ENCODE assay signal across 16 mouse cellular contexts in the genomic region with DNA sequence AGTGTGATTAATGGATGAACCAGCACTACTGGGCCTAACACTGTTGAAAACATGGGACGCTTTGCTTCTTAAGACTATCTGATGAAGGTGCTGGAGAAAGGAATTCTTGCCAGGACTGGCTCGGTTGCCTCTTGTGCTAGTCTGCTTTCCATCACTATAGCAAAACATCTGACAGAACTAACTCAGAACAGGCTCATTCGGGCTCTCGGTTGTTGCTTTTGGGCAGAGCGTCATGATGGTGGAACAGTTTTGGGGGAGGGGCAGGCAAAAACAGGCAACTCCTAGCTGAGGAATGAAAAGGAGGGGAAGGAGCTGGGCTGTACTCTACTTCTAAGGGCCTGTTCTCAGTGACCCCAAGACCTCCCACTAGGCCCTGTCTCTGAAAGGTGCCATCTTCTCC. TPM values are rescaled to one million over a fixed set of nuclear protein-coding genes. Genes with fewer than 3 reads are reported as not detected.
DNase-seq lines count a peak whose midpoint lies in the region; ATAC-seq and TF ChIP-seq lines count a peak whose summit lies in the region.
"Had no signal": no experiment of that assay in that cellular context is flagged by ENCODE, and none has a peak within 500 bp of the region (broad histone marks: within the 10 kb centered on the region; RNA-seq: fewer than 3 reads in every experiment).

No protein-coding gene starts in this region.

- no peaks in the 10 kb centered on the region for H3K9me3 ChIP-seq in heart, embryonic 13.5 days
- H3K9me3 ChIP-seq in heart, embryonic 11.5 days (replicated peaks; ENCODE audit: control insufficient read depth, low read length) = no peaks in the 10 kb centered on the region
- H3K9me3 ChIP-seq in E14TG2a.4 (ENCODE audit: low read length) = no peaks in the 10 kb centered on the region
- no peaks in the 10 kb centered on the region for H3K9me3 ChIP-seq in embryonic facial prominence, embryonic 13.5 days
- no peaks in the 10 kb centered on the region for H3K9me3 ChIP-seq in limb, embryonic 13.5 days
- H3K9me3 ChIP-seq: liver, embryonic 13.5 days; midbrain, embryonic 12.5 days had no signal

- WGBS in heart, embryonic 13.5 days = 40% methylated on average over 5 of the region's 5 CpGs
- 24% methylated on average over 5 of the region's 5 CpGs for WGBS in heart, embryonic 11.5 days (ENCODE audit: insufficient replicate concordance)
- WGBS in embryonic facial prominence, embryonic 13.5 days = 20% methylated on average over 5 of the region's 5 CpGs
- WGBS in limb, embryonic 13.5 days = 23% methylated on average over 5 of the region's 5 CpGs

- no peak for ATAC-seq in heart, embryonic 13.5 days (ENCODE audit: extremely low read depth, insufficient number of reproducible peaks, low FRiP score, low TSS enrichment)
- no peak for ATAC-seq in heart, embryonic 11.5 days (replicated peaks; ENCODE audit: insufficient number of reproducible peaks, low FRiP score, low TSS enrichment)
- ATAC-seq in embryonic facial prominence, embryonic 13.5 days (ENCODE audit: insufficient number of reproducible peaks, insufficient read depth, low FRiP score, low TSS enrichment, low read depth) = no peak
- ATAC-seq in limb, embryonic 13.5 days (ENCODE audit: low FRiP score, low read depth) = no peak
- ATAC-seq: activated CD4-positive, CD25-positive, alpha-beta regulatory T cell, adult 4 months had no signal

- TF ChIP-seq CTCF in E14TG2a.4 (conservative IDR thresholded peaks at IDR 0.05; ENCODE audit: low read length) = no peak

- H3K4me1 ChIP-seq in heart, embryonic 13.5 days = peaks cover 75% of the 10 kb centered on the region
- peaks cover 50% of the 10 kb centered on the region for H3K4me1 ChIP-seq in heart, embryonic 11.5 days (ENCODE audit: control insufficient read depth, insufficient read depth, low read length)
- H3K4me1 ChIP-seq in E14TG2a.4 (replicated peaks; ENCODE audit: low read depth, low read length) = peaks cover 85% of the 10 kb centered on the region
- H3K4me1 ChIP-seq in embryonic facial prominence, embryonic 13.5 days = peaks cover 85% of the 10 kb centered on the region
- peaks cover 89% of the 10 kb centered on the region for H3K4me1 ChIP-seq in limb, embryonic 13.5 days

- H3K36me3 ChIP-seq in heart, embryonic 13.5 days = no peaks in the 10 kb centered on the region
- peaks cover 3% of the 10 kb centered on the region; the same call in 1 of the 2 replicates for H3K36me3 ChIP-seq in heart, embryonic 11.5 days (ENCODE audit: control insufficient read depth, insufficient read depth, low read length)
- peaks cover 21% of the 10 kb centered on the region for H3K36me3 ChIP-seq in E14TG2a.4 (ENCODE audit: insufficient read depth, low read length)
- no peaks in the 10 kb centered on the region for H3K36me3 ChIP-seq in embryonic facial prominence, embryonic 13.5 days
- no peaks in the 10 kb centered on the region for H3K36me3 ChIP-seq in limb, embryonic 13.5 days
- H3K36me3 ChIP-seq: liver, embryonic 13.5 days; midbrain, embryonic 12.5 days had no signal

- no peak overlapping the region; the same call in 1 of the 2 replicates for H3K9ac ChIP-seq in heart, embryonic 13.5 days
- no peak overlapping the region for H3K9ac ChIP-seq in heart, embryonic 11.5 days (ENCODE audit: low read depth, low read length)
- peak overlapping the region; percentile 63; the same call in 1 of the 2 replicates for H3K9ac ChIP-seq in embryonic facial prominence, embryonic 13.5 days
- H3K9ac ChIP-seq in limb, embryonic 13.5 days = 0 out of 2 replicates have a peak overlapping the region, but pooled peaks have one; percentile 13
- H3K9ac ChIP-seq: liver, embryonic 13.5 days; midbrain, embryonic 12.5 days had no signal

- peak overlapping the region; percentile 3; the same call in 1 of the 2 replicates for H3K4me3 ChIP-seq in heart, embryonic 13.5 days
- no peak overlapping the region for H3K4me3 ChIP-seq in heart, embryonic 11.5 days (ENCODE audit: low read depth, low read length)
- peak overlapping the region; percentile 8; the same call in 1 of the 2 replicates for H3K4me3 ChIP-seq in E14TG2a.4 (replicated peaks; ENCODE audit: low read length)
- H3K4me3 ChIP-seq in embryonic facial prominence, embryonic 13.5 days = peak overlapping the region; percentile 86
- peak overlapping the region; percentile 86 for H3K4me3 ChIP-seq in limb, embryonic 13.5 days
- H3K4me3 ChIP-seq: liver, embryonic 13.5 days; midbrain, embryonic 12.5 days had no signal

- no peak overlapping the region for H3K27ac ChIP-seq in heart, embryonic 13.5 days (replicated peaks)
- H3K27ac ChIP-seq in heart, embryonic 11.5 days (ENCODE audit: low read depth, low read length) = no peak overlapping the region
- H3K27ac ChIP-seq in embryonic facial prominence, embryonic 13.5 days = peak overlapping the region; percentile 66; the same call in 1 of the 2 replicates
- no peak overlapping the region; the same call in 1 of the 2 replicates for H3K27ac ChIP-seq in limb, embryonic 13.5 days
- H3K27ac ChIP-seq: liver, embryonic 13.5 days; midbrain, embryonic 12.5 days had no signal

- no peak for DNase-seq in ovary, postnatal 14 days (ENCODE audit: low spot score)
- no peak for DNase-seq in urinary bladder, adult 2 months (ENCODE audit: low spot score)
- no peak for DNase-seq in testis, postnatal 10 days (ENCODE audit: low spot score)
- DNase-seq: cerebellum, adult 18-20 months; kidney, postnatal 4 days; liver, embryonic 13.5 days; lung, postnatal 14 days; right cerebral cortex, postnatal 4 days; thymus, postnatal 25 days had no signal

- peak overlapping the region; percentile 96 for H3K4me2 ChIP-seq in heart, embryonic 13.5 days
- no peak overlapping the region for H3K4me2 ChIP-seq in heart, embryonic 11.5 days
- peak overlapping the region; percentile 81 for H3K4me2 ChIP-seq in embryonic facial prominence, embryonic 13.5 days
- peak overlapping the region; percentile 90 for H3K4me2 ChIP-seq in limb, embryonic 13.5 days (replicated peaks)
- H3K4me2 ChIP-seq: liver, embryonic 13.5 days had no signal

- no peaks in the 10 kb centered on the region for H3K27me3 ChIP-seq in heart, embryonic 13.5 days (replicated peaks)
- no peaks in the 10 kb centered on the region for H3K27me3 ChIP-seq in heart, embryonic 11.5 days (ENCODE audit: control insufficient read depth, insufficient read depth, low read length)
- peaks cover 18% of the 10 kb centered on the region for H3K27me3 ChIP-seq in E14TG2a.4 (ENCODE audit: insufficient read depth, low read length)
- no peaks in the 10 kb centered on the region for H3K27me3 ChIP-seq in embryonic facial prominence, embryonic 13.5 days
- H3K27me3 ChIP-seq in limb, embryonic 13.5 days = no peaks in the 10 kb centered on the region
- H3K27me3 ChIP-seq: liver, embryonic 13.5 days; midbrain, embryonic 12.5 days had no signal

RNA-seq across cellular contexts. Expression of a gene that starts 4.8 kb away (rescaled TPM):
- polyA plus RNA-seq in heart, embryonic 13.5 days (2015; fragmentation: Nextera tagmentation; extraction: Ambion mirVana) = 40.1 and 41.9 TPM in 2 replicates
- polyA plus RNA-seq in heart, embryonic 11.5 days (2014; fragmentation: Nextera tagmentation; extraction: Ambion mirVana) = 28.1 and 31.3 TPM in 2 replicates
- 95.5 and 104 TPM in 2 replicates for polyA plus RNA-seq in embryonic facial prominence, embryonic 13.5 days (2015; fragmentation: Nextera tagmentation; extraction: Ambion mirVana)
- 93.6 and 96.5 TPM in 2 replicates for polyA plus RNA-seq in limb, embryonic 13.5 days (2015; fragmentation: Nextera tagmentation; extraction: Ambion mirVana)
- polyA plus RNA-seq in urinary bladder, adult 2 months (2012; rRNA removed) = 5.5 and 9.1 TPM in 2 replicates

Comparison
In these comparisons a context has a peak if more than half of its experiments do, and no peak if none do; other contexts are left out.
1. H3K9ac ChIP-seq: peak in embryonic facial prominence, embryonic 13.5 days (single experiment) and limb, embryonic 13.5 days (single experiment); none in heart, embryonic 13.5 days (single experiment) and heart, embryonic 11.5 days (single experiment).